29 mouse cellular contexts compared by ENCODE assay signal in the genomic region with DNA sequence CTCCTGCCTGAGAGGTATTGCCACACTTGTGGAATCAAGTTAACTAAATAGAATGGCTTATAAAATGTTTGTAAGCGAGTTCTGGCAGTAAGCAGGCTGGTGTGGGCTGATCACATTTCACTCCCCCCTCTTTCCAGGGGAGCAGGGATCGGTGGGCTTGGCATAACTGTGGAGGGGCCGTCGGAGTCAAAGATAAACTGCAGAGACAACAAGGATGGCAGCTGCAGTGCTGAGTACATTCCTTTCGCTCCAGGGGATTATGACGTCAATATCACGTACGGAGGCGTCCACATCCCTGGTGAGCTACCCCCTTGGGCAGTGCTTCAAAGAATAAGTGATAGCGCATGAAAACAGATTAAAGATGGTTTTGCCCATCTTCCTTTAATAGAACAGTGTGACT. TPM values are rescaled to one million over a fixed set of nuclear protein-coding genes. Genes with fewer than 3 reads are reported as not detected.
"Had no signal": no experiment of that assay in that cellular context is flagged by ENCODE, and none has a peak within 500 bp of the region (broad histone marks: within the 10 kb centered on the region; RNA-seq: fewer than 3 reads in every experiment).

No protein-coding gene starts in this region.

- H3K4me2 ChIP-seq: heart, embryonic 11.5 days; heart, embryonic 13.5 days; heart, embryonic 15.5 days; hindbrain, embryonic 12.5 days; hindbrain, embryonic 14.5 days; intestine, embryonic 15.5 days; kidney, embryonic 15.5 days; liver, embryonic 12.5 days had no signal

- ATAC-seq: hindbrain, embryonic 16.5 days; inflammation-experienced regulatory T-cells, adult 6 months; intestine, embryonic 15.5 days; intestine, postnatal 0 days; liver, embryonic 12.5 days had no signal

- DNase-seq: gastrocnemius, adult 2 months; gastrocnemius, postnatal 10 days; gastrocnemius, postnatal 25 days; heart, adult 2 months; heart, postnatal 14 days; heart, postnatal 36 days; kidney, adult 2 months; kidney, adult 9 months; kidney, postnatal 10 days; kidney, postnatal 25 days; kidney, postnatal 4 days had no signal

- H3K9ac ChIP-seq: heart, embryonic 13.5 days; heart, embryonic 15.5 days; hindbrain, embryonic 12.5 days; hindbrain, embryonic 14.5 days; intestine, embryonic 15.5 days; kidney, embryonic 15.5 days; liver, embryonic 12.5 days; liver, embryonic 14.5 days had no signal

- H3K9me3 ChIP-seq: heart, embryonic 13.5 days; heart, embryonic 15.5 days; hindbrain, embryonic 10.5 days; hindbrain, embryonic 12.5 days; intestine, embryonic 15.5 days; kidney, embryonic 15.5 days; liver, embryonic 12.5 days had no signal

- H3K4me3 ChIP-seq: gastrocnemius, adult 2 months; heart, adult 2 months; heart, embryonic 13.5 days; heart, embryonic 15.5 days; hindbrain, embryonic 10.5 days; hindbrain, embryonic 12.5 days; intestine, embryonic 15.5 days; kidney, embryonic 15.5 days; layer of hippocampus, adult 2 months; left cerebral cortex, adult 2 months; liver, embryonic 12.5 days had no signal

- H3K27me3 ChIP-seq: heart, embryonic 13.5 days; heart, embryonic 15.5 days; hindbrain, embryonic 12.5 days; intestine, embryonic 15.5 days; kidney, embryonic 15.5 days; liver, embryonic 12.5 days had no signal

- H3K4me1 ChIP-seq: heart, embryonic 15.5 days; hindbrain, embryonic 12.5 days had no signal

- H3K27ac ChIP-seq: gastrocnemius, adult 2 months; heart, adult 2 months; heart, embryonic 13.5 days; heart, embryonic 15.5 days; hindbrain, embryonic 10.5 days; hindbrain, embryonic 12.5 days; hindbrain, embryonic 14.5 days; intestine, embryonic 15.5 days; kidney, embryonic 15.5 days; layer of hippocampus, adult 2 months; left cerebral cortex, adult 2 months; liver, embryonic 12.5 days; liver, embryonic 14.5 days had no signal

RNA-seq across cellular contexts. Expression of a gene that starts 47.6 kb away (rescaled TPM):
- polyA plus RNA-seq: frontal cortex, adult 2 months; heart, adult 2 months; heart, embryonic 13.5 days; heart, embryonic 15.5 days; heart, postnatal 0 days; inflammation-experienced regulatory T-cells, adult 6 months; intestine, embryonic 15.5 days; intestine, postnatal 0 days; kidney, adult 2 months; kidney, embryonic 15.5 days; liver, adult 2 months; liver, embryonic 12.5 days; liver, embryonic 14.5 days had no signal
